8 mouse cellular contexts compared by ENCODE assay signal in the genomic region with DNA sequence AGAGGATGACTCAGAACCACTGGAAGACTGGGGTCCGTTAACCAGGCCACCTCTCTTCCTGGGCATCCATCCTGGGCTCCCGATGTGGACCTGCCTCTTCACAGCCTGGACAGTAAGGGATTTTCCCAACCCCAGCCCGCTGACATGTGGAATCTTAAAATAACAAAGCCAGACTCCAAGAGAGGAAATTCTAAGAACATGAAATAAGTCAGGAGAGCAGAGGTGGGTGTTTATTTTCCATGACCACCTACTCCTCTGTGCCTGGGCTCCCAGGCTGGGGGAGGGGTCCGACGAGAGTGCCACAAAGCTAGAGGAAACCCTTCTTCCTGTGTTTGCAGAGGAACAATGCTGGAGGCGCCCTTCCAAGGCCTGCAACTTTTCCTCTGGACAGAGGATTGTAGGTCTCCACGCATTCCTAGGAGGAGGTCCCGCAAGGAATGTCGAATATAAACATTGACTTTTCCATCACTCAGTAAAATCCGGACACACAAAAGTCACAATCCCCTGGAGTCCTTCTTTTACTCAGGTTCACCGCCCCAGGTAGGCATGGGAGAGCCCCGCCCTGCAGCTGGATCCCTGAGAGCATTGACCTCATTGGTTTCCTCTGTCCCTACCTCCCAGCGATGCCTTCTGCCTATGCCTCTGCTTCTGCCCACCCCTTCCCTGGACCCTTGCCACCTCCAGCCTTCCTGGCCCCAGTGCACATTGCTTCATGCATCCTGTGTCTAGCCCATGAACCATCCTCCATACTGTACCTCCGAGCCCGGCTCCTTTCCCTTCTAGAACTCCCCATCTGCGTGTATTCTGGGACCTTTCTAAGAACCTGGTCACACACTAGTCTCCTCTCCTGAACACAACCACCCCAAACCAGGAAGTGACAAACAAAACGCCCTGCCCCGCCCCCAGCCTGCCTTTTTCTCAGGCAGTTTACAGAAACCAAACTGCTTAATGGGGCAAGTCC. TPM values are rescaled to one million over a fixed set of nuclear protein-coding genes. Genes with fewer than 3 reads are reported as not detected.
A peak's percentile ranks its signal among the peaks of the same experiment; 100 is the strongest.
DNase-seq lines count a peak whose midpoint lies in the region; ATAC-seq and TF ChIP-seq lines count a peak whose summit lies in the region.

No protein-coding gene starts in this region.

- no peak overlapping the region for H3K4me2 ChIP-seq in forebrain, embryonic 12.5 days
- H3K4me2 ChIP-seq in forebrain, embryonic 14.5 days (ENCODE audit: low read length), result no peak overlapping the region
- peak overlapping the region; percentile 21; the same call in 1 of the 2 replicates for H3K4me2 ChIP-seq in heart, postnatal 0 days (ENCODE audit: low read depth, low read length)
- H3K4me2 ChIP-seq in limb, embryonic 14.5 days (replicated peaks; ENCODE audit: low read depth, low read length, severe bottlenecking), result no peak overlapping the region
- no peak overlapping the region for H3K4me2 ChIP-seq in stomach, embryonic 14.5 days (replicated peaks; ENCODE audit: low read depth, low read length)
- H3K4me2 ChIP-seq in hindbrain, embryonic 11.5 days (replicated peaks; ENCODE audit: low read depth, low read length), result no peak overlapping the region

- no peaks in the 10 kb centered on the region for H3K9me3 ChIP-seq in forebrain, embryonic 12.5 days
- no peaks in the 10 kb centered on the region for H3K9me3 ChIP-seq in forebrain, embryonic 14.5 days (replicated peaks; ENCODE audit: control insufficient read depth, low read length)
- no peaks in the 10 kb centered on the region for H3K9me3 ChIP-seq in heart, postnatal 0 days (replicated peaks; ENCODE audit: control insufficient read depth, low read length)
- no peaks in the 10 kb centered on the region for H3K9me3 ChIP-seq in limb, embryonic 14.5 days (ENCODE audit: control insufficient read depth, low read length)
- H3K9me3 ChIP-seq in stomach, embryonic 14.5 days (ENCODE audit: control insufficient read depth, low read depth, low read length), result no peaks in the 10 kb centered on the region
- no peaks in the 10 kb centered on the region for H3K9me3 ChIP-seq in hindbrain, embryonic 11.5 days (ENCODE audit: control insufficient read depth, low read length)

- DNase-seq in forebrain, embryonic 14.5 days (ENCODE audit: low spot score), result no peak
- DNase-seq in embryo, embryonic 9.5 days (ENCODE audit: extremely low spot score), result peak; percentile 42
- DNase-seq in heart, postnatal 0 days (ENCODE audit: low spot score), result peak; percentile 73
- DNase-seq in limb, embryonic 14.5 days (ENCODE audit: low spot score), result no peak
- DNase-seq in hindbrain, embryonic 11.5 days (ENCODE audit: low spot score), result no peak
- DNase-seq in thymus, postnatal 0 days (ENCODE audit: low spot score), result no peak

- 0 out of 2 replicates have a peak overlapping the region, but pooled peaks have one; percentile 32 for H3K27ac ChIP-seq in forebrain, embryonic 12.5 days
- H3K27ac ChIP-seq in forebrain, embryonic 14.5 days (ENCODE audit: low read depth, low read length), result no peak overlapping the region
- peak overlapping the region; percentile 88 for H3K27ac ChIP-seq in heart, postnatal 0 days (ENCODE audit: low read depth)
- peak overlapping the region; percentile 59 for H3K27ac ChIP-seq in limb, embryonic 14.5 days (replicated peaks; ENCODE audit: low read depth, low read length)
- peak overlapping the region; percentile 81 for H3K27ac ChIP-seq in stomach, embryonic 14.5 days (ENCODE audit: low read length)
- no peak overlapping the region for H3K27ac ChIP-seq in hindbrain, embryonic 11.5 days (ENCODE audit: low read depth, low read length)

- ATAC-seq in forebrain, embryonic 12.5 days (ENCODE audit: low FRiP score), result no peak
- no peak for ATAC-seq in forebrain, embryonic 14.5 days
- ATAC-seq in heart, postnatal 0 days (ENCODE audit: insufficient read depth, low read depth), result peak; percentile 50
- ATAC-seq in limb, embryonic 14.5 days (ENCODE audit: low FRiP score, low read depth), result 0 out of 2 replicates have a peak, but pooled peaks have one; percentile 18
- peak; percentile 36 for ATAC-seq in stomach, embryonic 14.5 days (ENCODE audit: insufficient number of reproducible peaks, insufficient read depth, low FRiP score, low read depth)
- ATAC-seq in hindbrain, embryonic 11.5 days (ENCODE audit: low FRiP score), result no peak

- no peak overlapping the region for H3K9ac ChIP-seq in forebrain, embryonic 12.5 days
- H3K9ac ChIP-seq in forebrain, embryonic 14.5 days (ENCODE audit: low read length), result no peak overlapping the region
- H3K9ac ChIP-seq in heart, postnatal 0 days (replicated peaks; ENCODE audit: low read depth, low read length), result no peak overlapping the region
- no peak overlapping the region for H3K9ac ChIP-seq in limb, embryonic 14.5 days (ENCODE audit: low read depth, low read length, severe bottlenecking)
- no peak overlapping the region for H3K9ac ChIP-seq in stomach, embryonic 14.5 days (replicated peaks; ENCODE audit: low read depth, low read length)
- no peak overlapping the region for H3K9ac ChIP-seq in hindbrain, embryonic 11.5 days (ENCODE audit: low read depth, low read length)

- H3K4me1 ChIP-seq in forebrain, embryonic 12.5 days, result peaks cover 9% of the 10 kb centered on the region; the same call in 1 of the 2 replicates
- H3K4me1 ChIP-seq in forebrain, embryonic 14.5 days (ENCODE audit: control insufficient read depth, insufficient read depth, low read length), result no peaks in the 10 kb centered on the region
- peaks cover 29% of the 10 kb centered on the region for H3K4me1 ChIP-seq in heart, postnatal 0 days (ENCODE audit: control insufficient read depth, insufficient read depth)
- H3K4me1 ChIP-seq in limb, embryonic 14.5 days (ENCODE audit: control insufficient read depth, insufficient read depth, low read length), result peaks cover 27% of the 10 kb centered on the region
- peaks cover 32% of the 10 kb centered on the region for H3K4me1 ChIP-seq in stomach, embryonic 14.5 days (ENCODE audit: control insufficient read depth, insufficient read depth, low read length)
- no peaks in the 10 kb centered on the region for H3K4me1 ChIP-seq in hindbrain, embryonic 11.5 days (replicated peaks; ENCODE audit: control insufficient read depth, insufficient read depth, low read length)

- TF ChIP-seq EP300 in heart, postnatal 0 days (IDR thresholded peaks at IDR 0.05; ENCODE audit: low read depth), result peak; percentile 70

- TF ChIP-seq CTCF in heart, postnatal 0 days (IDR thresholded peaks at IDR 0.05; ENCODE audit: low read depth), result no peak

- H3K4me3 ChIP-seq in forebrain, embryonic 12.5 days (replicated peaks), result no peak overlapping the region
- H3K4me3 ChIP-seq in forebrain, embryonic 14.5 days (ENCODE audit: low read depth, low read length), result no peak overlapping the region
- H3K4me3 ChIP-seq in heart, postnatal 0 days (ENCODE audit: low read depth, low read length), result no peak overlapping the region
- H3K4me3 ChIP-seq in limb, embryonic 14.5 days (replicated peaks; ENCODE audit: low read length), result no peak overlapping the region
- H3K4me3 ChIP-seq in stomach, embryonic 14.5 days (ENCODE audit: low read depth, low read length), result no peak overlapping the region
- H3K4me3 ChIP-seq in hindbrain, embryonic 11.5 days (ENCODE audit: low read depth, low read length), result no peak overlapping the region

- no peak for TF ChIP-seq POLR2A in limb, embryonic 14.5 days (IDR thresholded peaks at IDR 0.05; ENCODE audit: borderline replicate concordance, extremely low read depth, insufficient read depth, insufficient read length)

- no peaks in the 10 kb centered on the region for H3K36me3 ChIP-seq in forebrain, embryonic 12.5 days (replicated peaks)
- H3K36me3 ChIP-seq in forebrain, embryonic 14.5 days (ENCODE audit: control insufficient read depth, insufficient read depth, low read length), result no peaks in the 10 kb centered on the region
- no peaks in the 10 kb centered on the region for H3K36me3 ChIP-seq in heart, postnatal 0 days (replicated peaks; ENCODE audit: control insufficient read depth, insufficient read depth, low read length)
- no peaks in the 10 kb centered on the region for H3K36me3 ChIP-seq in limb, embryonic 14.5 days (ENCODE audit: control insufficient read depth, insufficient read depth, low read length)
- no peaks in the 10 kb centered on the region for H3K36me3 ChIP-seq in stomach, embryonic 14.5 days (ENCODE audit: control insufficient read depth, insufficient read depth, low read length)
- H3K36me3 ChIP-seq in hindbrain, embryonic 11.5 days (ENCODE audit: control insufficient read depth, insufficient read depth, low read length), result no peaks in the 10 kb centered on the region

- no peaks in the 10 kb centered on the region for H3K27me3 ChIP-seq in forebrain, embryonic 12.5 days
- H3K27me3 ChIP-seq in forebrain, embryonic 14.5 days (replicated peaks; ENCODE audit: control insufficient read depth, insufficient read depth, low read length), result no peaks in the 10 kb centered on the region
- no peaks in the 10 kb centered on the region for H3K27me3 ChIP-seq in heart, postnatal 0 days (ENCODE audit: control insufficient read depth, insufficient read depth, low read length)
- H3K27me3 ChIP-seq in limb, embryonic 14.5 days (ENCODE audit: control insufficient read depth, insufficient read depth, low read length), result no peaks in the 10 kb centered on the region
- no peaks in the 10 kb centered on the region for H3K27me3 ChIP-seq in stomach, embryonic 14.5 days (ENCODE audit: control insufficient read depth, insufficient read depth, low read length)
- H3K27me3 ChIP-seq in hindbrain, embryonic 11.5 days (ENCODE audit: control insufficient read depth, insufficient read depth, low read length), result no peaks in the 10 kb centered on the region

- WGBS in forebrain, embryonic 12.5 days, result 70% methylated on average over 18 of the region's 18 CpGs
- WGBS in forebrain, embryonic 14.5 days, result 77% methylated on average over 18 of the region's 18 CpGs
- WGBS in heart, postnatal 0 days, result 44% methylated on average over 18 of the region's 18 CpGs
- 60% methylated on average over 18 of the region's 18 CpGs for WGBS in limb, embryonic 14.5 days
- 28% methylated on average over 18 of the region's 18 CpGs for WGBS in stomach, embryonic 14.5 days
- whole genome bisulfite sequencing in hindbrain, embryonic 11.5 days, result 61% methylated on average over 18 of the region's 18 CpGs

RNA-seq across cellular contexts. Expression of gene Ryk, which starts 56.8 kb away (rescaled TPM):
- polyA plus RNA-seq in forebrain, embryonic 12.5 days (2016; fragmentation: Nextera tagmentation; extraction: Ambion mirVana), result 16.4 and 18.6 TPM in 2 replicates
- polyA plus RNA-seq in forebrain, embryonic 14.5 days (2014; fragmentation: Nextera tagmentation; extraction: Ambion mirVana), result 16.8 and 17.5 TPM in 2 replicates
- 60.2 and 66.1 TPM in 2 replicates for total RNA-seq in heart, postnatal 0 days (2014; rRNA removed; ENCODE audit: low replicate concordance)
- polyA plus RNA-seq in heart, postnatal 0 days (2015; fragmentation: Nextera tagmentation; extraction: Ambion mirVana), result 8.2 and 8.8 TPM in 2 replicates
- polyA plus RNA-seq in limb, embryonic 14.5 days (2012; rRNA removed), result 79.8 and 83.7 TPM in 2 replicates
- polyA plus RNA-seq in limb, embryonic 14.5 days (2014; fragmentation: Nextera tagmentation; extraction: Ambion mirVana), result 37.5 and 58.6 TPM in 2 replicates
- polyA plus RNA-seq in stomach, embryonic 14.5 days (2014; fragmentation: Nextera tagmentation; extraction: Ambion mirVana), result 28.6 and 31.3 TPM in 2 replicates
- polyA plus RNA-seq in hindbrain, embryonic 11.5 days (2014; fragmentation: Nextera tagmentation; extraction: Ambion mirVana), result 25.3 and 26.5 TPM in 2 replicates
- 4.6 and 7.1 TPM in 2 replicates for polyA plus RNA-seq in thymus, postnatal 0 days (2015; fragmentation: Nextera tagmentation; extraction: Ambion mirVana)

Comparison
In these comparisons a context has a peak if more than half of its experiments do, and no peak if none do; other contexts are left out.
1. H3K27ac ChIP-seq: peak in forebrain, embryonic 12.5 days (single experiment), heart, postnatal 0 days (single experiment), limb, embryonic 14.5 days (single experiment) and stomach, embryonic 14.5 days (single experiment); none in forebrain, embryonic 14.5 days (single experiment) and hindbrain, embryonic 11.5 days (single experiment).
2. ATAC-seq: peak in heart, postnatal 0 days (single experiment), limb, embryonic 14.5 days (single experiment) and stomach, embryonic 14.5 days (single experiment); none in forebrain, embryonic 12.5 days (single experiment), forebrain, embryonic 14.5 days (single experiment) and hindbrain, embryonic 11.5 days (single experiment).
3. DNase-seq: peak in embryo, embryonic 9.5 days (single experiment) and heart, postnatal 0 days (single experiment); none in forebrain, embryonic 14.5 days (single experiment), limb, embryonic 14.5 days (single experiment), hindbrain, embryonic 11.5 days (single experiment) and thymus, postnatal 0 days (single experiment).